Mouse (Mus musculus): ENCODE data around the gene Coq4.
"Not testable (repeated sequence)": the region's sequence is repeated elsewhere in the genome, so short reads cannot be mapped to it uniquely, and the experiment has no call there.

Coq4 gene

GRCm38 (mm10) chr2:29787104-29787917 lies at the start of gene Coq4:
Gene Coq4, plus strand, starts transcription at chr2:29787493.
- DNase-seq: peak; percentile 94

- no peak for DNase-seq
Measured at GRCm38 (mm10) chr2:29738799-29739198, 48.5 kb upstream of the Coq4 start.

DNA sequence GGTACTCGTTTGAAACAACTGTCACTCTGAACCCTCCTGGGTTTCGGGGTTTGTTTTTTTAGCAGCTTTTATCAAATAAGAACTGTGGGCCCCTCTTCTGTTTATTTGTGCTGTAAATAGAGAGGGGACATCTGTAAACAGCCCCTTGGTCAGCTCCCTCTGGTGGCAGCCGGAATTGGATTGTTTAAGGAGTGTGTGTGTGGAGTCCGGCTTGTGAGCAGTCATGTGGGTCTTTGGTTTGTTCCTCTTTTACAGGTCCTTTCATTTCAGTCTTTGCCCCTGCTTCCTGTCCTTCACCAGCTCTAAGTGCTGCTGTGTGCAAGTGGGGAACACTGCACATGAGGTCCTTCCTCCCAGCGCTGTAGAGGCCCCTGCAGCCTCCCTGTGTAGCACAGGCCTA lies 47.9 kb upstream of the Coq4 start:
- no peak for DNase-seq

GRCm38 (mm10) chr2:29741207-29741606 lies 46.1 kb upstream of the Coq4 start:
- no peak for DNase-seq

DNA sequence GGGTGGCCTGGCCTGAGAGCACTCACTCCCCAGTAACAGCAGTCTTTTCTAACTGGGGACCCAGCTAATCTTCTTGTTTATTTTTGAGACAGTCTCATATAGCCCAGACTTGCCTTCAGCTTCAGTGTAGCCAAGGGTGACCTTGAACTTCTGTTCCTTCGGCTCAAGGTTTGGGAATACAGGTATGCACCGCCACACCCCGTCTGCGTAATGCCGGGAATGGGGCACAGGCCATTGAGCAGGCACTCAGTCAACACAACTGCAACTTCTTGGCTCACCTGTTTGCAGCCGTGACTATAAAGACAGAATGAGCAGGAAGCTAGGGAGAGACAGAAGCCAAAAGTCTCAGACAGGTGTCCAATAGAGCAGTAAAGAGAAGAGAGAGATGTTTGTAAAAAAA lies 43.0 kb upstream of the Coq4 start:
- DNase-seq: peak; percentile 41

DNA sequence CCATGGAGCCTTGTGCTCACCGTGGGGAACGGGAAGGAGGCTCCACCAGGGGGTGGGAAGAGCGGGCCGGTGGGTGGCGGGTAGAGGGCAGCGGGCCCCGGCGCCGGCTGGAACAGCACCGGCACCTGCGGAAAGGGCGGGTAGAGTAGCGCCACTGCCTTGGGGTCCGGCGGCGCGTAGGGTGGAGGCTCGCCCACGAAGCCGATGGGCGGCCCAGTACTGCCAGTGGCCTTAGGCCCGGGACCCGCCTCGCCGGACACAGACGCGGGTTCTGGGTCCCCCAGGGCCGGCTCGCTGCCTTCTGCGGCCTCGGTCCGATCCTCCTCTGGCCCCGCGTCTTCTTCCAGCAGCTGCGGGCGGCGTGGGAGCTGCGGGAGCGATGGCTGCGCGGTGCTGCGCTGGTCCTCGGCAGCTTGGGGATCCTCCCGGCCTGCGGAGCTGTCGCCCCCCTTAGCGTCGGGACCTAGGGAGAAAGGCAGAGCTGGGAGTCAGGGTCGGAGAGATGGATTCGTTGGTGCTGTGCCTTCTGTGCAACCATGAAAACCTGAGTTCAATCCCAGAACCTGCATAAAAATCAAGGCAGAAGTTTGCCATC lies 40.0 kb upstream of the Coq4 start:
- no peak for DNase-seq

GRCm38 (mm10) chr2:29747852-29748251 lies 39.4 kb upstream of the Coq4 start:
- no peak for DNase-seq

GRCm38 (mm10) chr2:29748499-29748898 lies 38.8 kb upstream of the Coq4 start:
- DNase-seq: no peak

GRCm38 (mm10) chr2:29751497-29751896 lies 35.8 kb upstream of the Coq4 start, which contains the start of gene Gm13420:
Gene Gm13420, minus strand, starts transcription at chr2:29751685.
- peak; percentile 86 for DNase-seq

GRCm38 (mm10) chr2:29752397-29752796 lies 34.9 kb upstream of the Coq4 start:
- DNase-seq: no peak

GRCm38 (mm10) chr2:29755693-29756092 lies 31.6 kb upstream of the Coq4 start:
- DNase-seq: no peak

GRCm38 (mm10) chr2:29764831-29765230 lies 22.5 kb upstream of the Coq4 start:
- peak; percentile 75 for DNase-seq

- peak; percentile 71 for DNase-seq
Measured at GRCm38 (mm10) chr2:29767976-29768709, 19.1 kb upstream of the Coq4 start.

DNA sequence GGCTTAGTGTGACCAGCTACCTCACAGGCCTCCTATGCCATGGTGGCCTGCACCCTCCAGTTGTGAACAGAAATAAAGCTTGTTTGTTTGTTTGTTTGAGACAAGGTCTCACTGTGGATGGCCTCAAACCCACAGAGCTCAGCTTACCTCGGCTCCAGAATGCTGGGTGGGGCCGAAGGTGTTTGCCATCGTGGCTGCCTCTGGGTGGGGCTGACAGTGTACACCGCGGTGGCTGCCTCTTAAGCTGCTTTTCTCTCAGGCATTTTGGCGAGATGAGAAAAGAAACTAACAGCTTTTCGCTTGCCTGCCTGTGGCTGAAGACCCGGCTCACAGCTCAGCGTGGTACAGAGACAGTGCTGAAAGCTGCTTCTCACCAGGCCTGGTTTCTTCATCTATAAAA lies 18.4 kb upstream of the Coq4 start:
- no peak for DNase-seq

DNA sequence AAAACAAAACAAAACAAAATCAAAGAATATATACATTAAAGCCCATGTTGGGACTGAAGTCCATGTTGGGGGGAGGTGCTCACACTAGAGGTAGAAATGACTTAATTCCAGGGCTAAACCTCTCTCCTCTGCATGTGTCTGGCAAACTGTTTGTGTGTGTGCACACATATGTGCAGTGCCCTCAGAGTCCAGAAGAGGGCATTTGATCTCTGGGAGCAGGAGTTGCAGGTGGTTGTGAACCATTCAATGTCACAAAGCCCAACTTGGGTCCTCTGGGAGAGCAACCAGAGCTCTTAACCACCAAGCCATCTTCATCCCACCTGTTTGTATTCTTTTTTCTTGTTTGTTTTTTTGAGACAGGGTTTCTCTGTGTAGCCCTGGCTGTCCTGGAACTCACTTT lies 17.1 kb upstream of the Coq4 start:
- DNase-seq: no peak

DNA sequence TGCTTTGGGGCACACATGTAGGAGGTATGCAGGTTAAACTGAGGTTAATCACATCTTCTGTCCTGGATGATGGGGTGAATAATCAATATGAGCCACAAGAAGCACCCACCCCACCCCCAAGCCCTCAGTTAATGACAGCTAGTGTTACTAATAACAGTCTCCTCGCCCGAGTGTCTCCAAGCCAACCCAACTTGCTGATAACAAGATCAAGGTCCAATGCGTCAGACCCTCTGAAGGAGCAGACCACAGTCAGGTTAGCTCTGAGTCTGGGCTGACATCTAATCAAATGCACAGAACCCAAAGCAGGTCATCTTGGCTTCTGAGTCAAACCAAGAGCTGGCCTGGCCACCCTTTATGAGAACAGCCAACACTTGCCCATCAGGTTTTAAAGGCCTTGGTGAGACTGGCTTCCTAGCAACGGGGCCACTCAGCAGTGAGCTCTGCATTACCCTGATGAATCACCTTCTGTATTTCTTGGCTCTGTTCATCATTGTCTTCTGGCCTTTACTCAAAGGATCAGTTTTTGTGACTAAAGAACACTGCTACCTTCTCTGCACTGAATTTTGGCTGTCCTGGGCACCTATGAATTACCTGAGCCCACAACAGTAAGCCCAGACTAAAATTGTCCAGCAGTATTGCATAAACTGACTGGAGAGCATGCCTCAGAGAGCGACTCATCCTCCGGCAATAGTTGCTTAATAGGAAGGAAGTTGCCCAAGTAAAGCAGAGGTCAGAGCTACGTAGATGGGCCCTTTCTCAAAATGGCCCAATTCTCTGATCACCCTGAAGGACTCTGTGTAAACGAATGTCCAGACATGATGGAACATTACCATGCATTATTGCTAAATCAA lies 15.5 kb upstream of the Coq4 start:
- DNase-seq: no peak

DNA sequence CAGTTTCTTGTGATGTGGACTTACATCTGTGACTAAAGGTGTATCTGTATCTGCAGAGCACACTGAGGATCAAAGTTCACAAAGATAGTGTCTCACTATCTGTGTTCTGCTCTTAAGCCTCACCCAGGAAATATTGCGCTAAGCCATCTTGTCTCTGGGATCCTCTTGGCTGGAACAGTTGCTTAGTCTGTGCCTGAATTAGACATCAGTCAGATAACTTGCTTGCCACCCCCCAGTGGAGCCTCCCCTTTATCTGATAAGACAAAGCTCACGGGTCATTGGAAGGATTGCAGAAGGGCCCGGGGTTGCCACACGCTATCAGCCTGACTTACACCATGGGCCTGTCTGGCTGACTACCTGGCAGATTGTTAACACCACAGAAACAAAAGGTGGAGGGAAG lies 14.0 kb upstream of the Coq4 start:
- no peak for DNase-seq

GRCm38 (mm10) chr2:29781256-29781655 lies 6.0 kb upstream of the Coq4 start:
- not testable (repeated sequence) for DNase-seq

GRCm38 (mm10) chr2:29784290-29784689 lies 3.0 kb upstream of the Coq4 start:
- no peak for DNase-seq

- peak; percentile 91 for DNase-seq
Measured at GRCm38 (mm10) chr2:29787937-29788681, 816 bp downstream of the Coq4 start, which contains the start of gene Trub2. Gene Trub2, minus strand, starts transcription at chr2:29788502.

GRCm38 (mm10) chr2:29792772-29793487 lies 5.6 kb downstream of the Coq4 start:
- DNase-seq: no peak

Data from kidney, postnatal 14 days (tissue).